Mouse (Mus musculus): ENCODE measurements around the gene Sugct. TPM values are rescaled to one million over a fixed set of nuclear protein-coding genes. Genes with fewer than 3 reads are reported as not detected.
"Not testable (repeated sequence)": the region's sequence is repeated elsewhere in the genome, so short reads cannot be mapped to it uniquely, and the experiment has no call there.

Sugct gene
- polyA plus RNA-seq, 1 experiment = not detected

DNA sequence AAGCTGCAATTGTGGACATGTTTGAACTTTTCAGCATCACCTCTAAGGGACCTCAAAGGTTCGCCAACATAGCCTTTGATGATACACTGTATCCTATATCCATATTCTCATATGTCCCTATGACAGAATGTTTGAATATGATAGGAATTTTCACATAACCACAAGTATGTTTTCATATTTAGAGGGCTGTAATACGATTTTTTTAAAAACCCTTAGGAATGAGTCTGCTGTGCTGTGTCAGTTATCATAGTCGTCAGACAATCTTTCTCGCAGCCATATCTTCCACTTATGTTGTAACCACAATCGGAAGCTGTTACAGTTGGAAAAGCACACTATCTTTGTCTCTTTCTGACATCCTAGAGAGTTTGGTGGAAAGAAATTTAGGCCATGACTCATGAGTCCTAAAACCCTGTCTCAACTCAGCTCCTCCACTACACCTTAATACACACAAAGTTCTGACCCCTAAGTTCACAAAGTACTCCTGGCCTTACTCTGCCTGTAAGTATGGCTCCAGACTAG is 201.2 kb downstream of the Sugct start:
- H3K27ac ChIP-seq (ENCODE audit: control insufficient read depth, insufficient read depth, low read depth, low read length, poor library complexity) = no peak overlapping the region
- no peaks in the 10 kb centered on the region for H3K4me1 ChIP-seq (ENCODE audit: control insufficient read depth, insufficient read depth, low read length)
- no peak for TF ChIP-seq POLR2A (IDR thresholded peaks at IDR 0.05; ENCODE audit: borderline replicate concordance, control insufficient read depth, low read depth, low read length)
- TF ChIP-seq CTCF (IDR thresholded peaks at IDR 0.05; ENCODE audit: control insufficient read depth, insufficient read depth, low read length) = no peak
- H3K4me3 ChIP-seq (replicated peaks; ENCODE audit: control insufficient read depth, low read depth, low read length) = no peak overlapping the region
- WGBS = 67% methylated on average over 5 of the region's 5 CpGs

DNA sequence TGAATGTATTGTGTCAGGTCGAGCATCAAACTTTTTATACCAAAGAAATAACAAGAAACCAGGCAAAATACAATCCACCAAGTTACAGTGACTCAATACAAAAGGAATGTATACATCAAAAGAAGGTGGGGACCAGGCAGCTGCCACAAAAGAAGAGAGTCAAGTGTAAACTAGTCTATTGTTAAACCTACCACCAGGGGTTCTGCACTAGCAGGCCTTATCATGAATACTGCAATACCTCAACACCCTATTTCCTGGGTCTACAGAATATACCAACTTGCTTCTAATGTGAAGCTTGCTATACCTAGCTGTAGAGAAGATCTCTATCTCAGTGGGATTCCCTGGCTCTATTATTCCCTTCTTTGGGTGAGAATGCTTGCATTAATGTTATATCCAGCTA is 237.4 kb downstream of the Sugct start:
- not testable (repeated sequence) for H3K4me3 ChIP-seq (replicated peaks; ENCODE audit: control insufficient read depth, low read depth, low read length); H3K27ac ChIP-seq (ENCODE audit: control insufficient read depth, insufficient read depth, low read depth, low read length, poor library complexity); H3K4me1 ChIP-seq (ENCODE audit: control insufficient read depth, insufficient read depth, low read length)
- 60% methylated on average over 1 of the region's 1 CpGs for WGBS

DNA sequence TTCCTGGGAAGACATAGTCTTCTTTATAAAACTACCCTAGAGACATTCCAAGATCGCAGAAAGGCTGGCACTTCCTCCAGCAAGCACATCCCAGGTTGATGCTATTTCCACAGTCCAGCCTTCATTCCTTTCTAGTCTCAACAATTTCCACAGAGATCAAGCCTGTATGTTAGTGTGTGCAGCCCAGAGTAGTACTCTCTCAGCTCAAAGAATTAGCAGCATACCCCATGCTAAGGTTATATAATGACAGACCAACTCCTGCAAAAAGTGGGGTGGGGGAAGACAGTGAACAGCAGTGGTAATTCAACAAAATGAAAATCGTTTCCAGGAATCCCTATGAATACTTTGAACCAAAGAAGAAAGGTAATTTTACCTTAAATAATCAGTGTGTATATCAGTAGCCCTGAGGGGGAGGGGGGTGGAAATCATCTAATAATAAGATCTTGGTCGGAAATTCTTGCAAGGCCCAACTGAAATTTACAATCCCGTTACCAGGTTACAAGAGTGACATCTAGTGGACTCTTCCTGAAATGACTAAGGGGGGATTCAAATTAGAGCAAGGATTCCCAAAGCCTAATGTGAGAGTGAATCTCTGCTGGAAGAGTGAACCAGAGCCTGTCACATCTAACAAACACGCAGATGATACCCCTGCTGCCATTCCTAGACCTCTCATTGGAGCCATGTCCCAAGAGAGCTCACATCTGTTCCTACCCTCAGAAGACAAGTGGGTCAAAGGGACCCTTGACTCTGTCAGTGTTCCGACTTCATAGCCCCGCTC is 263.0 kb downstream of the Sugct start:
- Histone ChIP-seq H3K4me3 (replicated peaks; ENCODE audit: control insufficient read depth, low read depth, low read length) (no peak overlapping the region), H3K27ac (ENCODE audit: control insufficient read depth, insufficient read depth, low read depth, low read length, poor library complexity) (no peak overlapping the region), H3K4me1 (ENCODE audit: control insufficient read depth, insufficient read depth, low read length) (no peaks in the 10 kb centered on the region)
- 42% methylated on average over 7 of the region's 7 CpGs for WGBS
- TF ChIP-seq POLR2A (IDR thresholded peaks at IDR 0.05; ENCODE audit: borderline replicate concordance, control insufficient read depth, low read depth, low read length) (no peak), CTCF (IDR thresholded peaks at IDR 0.05; ENCODE audit: control insufficient read depth, insufficient read depth, low read length) (0 out of 2 replicates have a peak, but pooled peaks have one; percentile 28)

DNA sequence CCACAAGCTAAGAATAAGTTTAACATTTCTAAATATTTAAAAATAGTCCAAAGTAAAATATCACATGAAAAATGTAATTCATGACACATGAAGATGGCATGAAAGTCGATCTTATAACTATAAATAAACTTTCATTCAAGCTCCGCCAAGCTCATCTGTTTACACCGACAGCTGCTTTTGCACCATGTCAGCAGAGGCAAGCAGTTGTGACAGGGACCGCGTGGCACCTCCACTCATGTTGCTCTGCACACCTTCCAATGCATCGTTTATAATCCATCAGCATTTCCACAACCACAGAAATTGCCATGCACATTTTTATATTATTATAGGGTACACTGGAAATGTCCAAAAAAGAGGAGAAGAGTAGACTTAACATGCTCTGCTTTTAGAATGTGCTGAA is 273.5 kb downstream of the Sugct start:
- Histone ChIP-seq H3K27ac (ENCODE audit: control insufficient read depth, insufficient read depth, low read depth, low read length, poor library complexity) (no peak overlapping the region), H3K4me3 (replicated peaks; ENCODE audit: control insufficient read depth, low read depth, low read length) (no peak overlapping the region), H3K4me1 (ENCODE audit: control insufficient read depth, insufficient read depth, low read length) (no peaks in the 10 kb centered on the region; the same call in 1 of the 2 replicates)
- 85% methylated on average over 6 of the region's 6 CpGs for WGBS
- TF ChIP-seq CTCF (IDR thresholded peaks at IDR 0.05; ENCODE audit: control insufficient read depth, insufficient read depth, low read length) (no peak), POLR2A (IDR thresholded peaks at IDR 0.05; ENCODE audit: borderline replicate concordance, control insufficient read depth, low read depth, low read length) (no peak)

DNA sequence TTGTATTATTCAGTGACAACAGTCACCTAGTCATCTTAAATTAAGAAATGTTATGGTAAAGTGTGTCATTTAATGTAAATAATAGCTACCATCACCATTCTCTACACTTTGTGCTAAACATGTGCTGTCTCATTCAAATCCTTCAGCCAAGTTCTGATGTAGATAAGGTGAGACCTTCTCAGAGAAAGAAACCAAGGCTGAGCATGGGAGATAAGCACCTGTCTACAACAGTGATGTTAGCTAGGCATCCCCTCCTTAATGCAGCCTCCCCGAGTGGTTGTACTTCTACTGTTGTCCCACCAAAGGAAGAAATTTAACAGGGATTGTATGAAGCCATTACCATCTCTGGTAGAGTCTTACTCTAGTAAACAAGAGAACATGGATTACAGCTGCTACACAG is 274.8 kb downstream of the Sugct start:
- Histone ChIP-seq H3K4me3 (replicated peaks; ENCODE audit: control insufficient read depth, low read depth, low read length) (no peak overlapping the region), H3K4me1 (ENCODE audit: control insufficient read depth, insufficient read depth, low read length) (no peaks in the 10 kb centered on the region), H3K27ac (ENCODE audit: control insufficient read depth, insufficient read depth, low read depth, low read length, poor library complexity) (no peak overlapping the region)
- no peak for TF ChIP-seq POLR2A (IDR thresholded peaks at IDR 0.05; ENCODE audit: borderline replicate concordance, control insufficient read depth, low read depth, low read length)
- no peak for TF ChIP-seq CTCF (IDR thresholded peaks at IDR 0.05; ENCODE audit: control insufficient read depth, insufficient read depth, low read length)
- WGBS = 65% methylated on average over 1 of the region's 1 CpGs

DNA sequence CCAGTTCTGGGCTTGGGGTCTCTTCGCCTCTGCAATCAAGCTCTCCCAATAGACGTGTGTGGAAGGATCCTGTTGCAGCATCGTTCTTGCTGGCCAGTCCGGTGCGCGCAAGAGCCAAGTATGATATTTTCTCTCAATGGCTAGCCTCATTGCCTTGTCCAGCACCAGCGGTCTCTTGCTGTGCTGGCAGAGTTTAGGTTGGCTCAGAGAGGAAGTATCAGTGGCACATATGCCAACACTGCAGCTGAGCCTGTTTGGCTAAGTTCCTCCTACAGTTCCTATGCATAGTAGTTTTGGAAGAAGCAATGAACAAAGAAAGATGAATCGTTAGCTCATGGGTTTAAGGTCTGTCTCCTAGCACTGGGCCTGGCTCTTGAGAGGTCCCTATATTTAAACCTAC is 352.5 kb downstream of the Sugct start:
- TF ChIP-seq POLR2A (IDR thresholded peaks at IDR 0.05; ENCODE audit: borderline replicate concordance, control insufficient read depth, low read depth, low read length) (no peak), CTCF (IDR thresholded peaks at IDR 0.05; ENCODE audit: control insufficient read depth, insufficient read depth, low read length) (no peak)
- WGBS = 82% methylated on average over 8 of the region's 8 CpGs

DNA sequence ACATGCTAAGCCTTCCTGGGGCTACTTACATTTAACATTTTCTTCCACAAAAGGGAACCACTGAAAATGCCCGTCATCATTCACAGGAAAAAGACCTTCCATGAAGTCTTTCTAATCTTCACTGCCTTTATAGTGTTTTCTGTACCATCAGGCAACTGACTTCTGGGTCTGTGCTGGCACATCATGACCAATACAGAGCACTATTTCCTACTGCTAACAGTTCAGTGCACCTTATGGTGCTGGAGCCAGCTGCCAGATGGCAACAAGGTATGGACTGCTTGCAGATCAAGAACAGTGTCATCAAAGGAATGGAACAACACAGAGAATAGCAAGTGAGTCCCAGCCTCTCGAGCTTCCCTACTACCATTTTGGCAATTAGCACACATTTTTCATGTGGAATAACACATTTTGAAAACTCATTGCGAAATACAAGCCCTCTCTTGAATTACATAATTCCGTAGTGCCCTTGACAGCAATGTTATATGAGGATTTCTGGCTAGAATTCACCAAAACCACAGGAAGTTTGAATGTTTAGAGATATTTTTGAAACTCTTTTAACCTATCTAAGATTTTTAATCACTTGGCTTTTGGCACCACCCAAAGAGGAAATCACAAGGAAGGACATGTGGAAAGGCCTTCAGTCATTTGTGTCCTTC is 359.3 kb downstream of the Sugct start:
- no peak for TF ChIP-seq CTCF (IDR thresholded peaks at IDR 0.05; ENCODE audit: control insufficient read depth, insufficient read depth, low read length)
- TF ChIP-seq POLR2A (IDR thresholded peaks at IDR 0.05; ENCODE audit: borderline replicate concordance, control insufficient read depth, low read depth, low read length) = no peak
- 14% methylated on average over 4 of the region's 4 CpGs for WGBS
- H3K4me1 ChIP-seq (ENCODE audit: control insufficient read depth, insufficient read depth, low read length) = no peaks in the 10 kb centered on the region; the same call in 1 of the 2 replicates
- H3K4me3 ChIP-seq (replicated peaks; ENCODE audit: control insufficient read depth, low read depth, low read length) = no peak overlapping the region
- H3K27ac ChIP-seq (ENCODE audit: control insufficient read depth, insufficient read depth, low read depth, low read length, poor library complexity) = no peak overlapping the region

More for the DNA sequence above, 352.5 kb downstream of the Sugct start:
- Histone ChIP-seq H3K4me1 (ENCODE audit: control insufficient read depth, insufficient read depth, low read length) (no peaks in the 10 kb centered on the region), H3K4me3 (replicated peaks; ENCODE audit: control insufficient read depth, low read depth, low read length) (no peak overlapping the region), H3K27ac (ENCODE audit: control insufficient read depth, insufficient read depth, low read depth, low read length, poor library complexity) (no peak overlapping the region)

DNA sequence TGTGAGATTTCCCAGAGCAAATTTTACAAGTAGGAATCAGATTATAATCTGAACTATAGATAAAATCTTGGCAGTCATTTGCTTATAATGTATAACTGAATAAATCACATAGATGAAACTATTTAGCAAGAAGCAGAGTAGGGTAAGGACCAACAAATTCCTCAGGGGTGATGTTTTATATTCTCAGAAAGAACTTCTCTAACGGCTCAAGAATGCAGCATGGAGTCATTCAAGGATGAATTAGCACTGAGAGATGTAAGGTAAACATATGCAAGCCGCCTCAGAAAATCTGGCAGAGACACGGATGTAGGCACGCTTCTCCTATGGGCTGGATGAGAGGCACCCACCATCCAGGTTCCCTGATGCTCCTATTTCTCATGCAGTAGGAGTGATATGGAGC is 368.5 kb downstream of the Sugct start:
- TF ChIP-seq POLR2A (IDR thresholded peaks at IDR 0.05; ENCODE audit: borderline replicate concordance, control insufficient read depth, low read depth, low read length) (no peak), CTCF (IDR thresholded peaks at IDR 0.05; ENCODE audit: control insufficient read depth, insufficient read depth, low read length) (no peak)
- no peaks in the 10 kb centered on the region for H3K4me1 ChIP-seq (ENCODE audit: control insufficient read depth, insufficient read depth, low read length)
- no peak overlapping the region for H3K27ac ChIP-seq (ENCODE audit: control insufficient read depth, insufficient read depth, low read depth, low read length, poor library complexity)
- 83% methylated on average over 4 of the region's 4 CpGs for WGBS
- H3K4me3 ChIP-seq (replicated peaks; ENCODE audit: control insufficient read depth, low read depth, low read length) = no peak overlapping the region
